In the genomic region with DNA sequence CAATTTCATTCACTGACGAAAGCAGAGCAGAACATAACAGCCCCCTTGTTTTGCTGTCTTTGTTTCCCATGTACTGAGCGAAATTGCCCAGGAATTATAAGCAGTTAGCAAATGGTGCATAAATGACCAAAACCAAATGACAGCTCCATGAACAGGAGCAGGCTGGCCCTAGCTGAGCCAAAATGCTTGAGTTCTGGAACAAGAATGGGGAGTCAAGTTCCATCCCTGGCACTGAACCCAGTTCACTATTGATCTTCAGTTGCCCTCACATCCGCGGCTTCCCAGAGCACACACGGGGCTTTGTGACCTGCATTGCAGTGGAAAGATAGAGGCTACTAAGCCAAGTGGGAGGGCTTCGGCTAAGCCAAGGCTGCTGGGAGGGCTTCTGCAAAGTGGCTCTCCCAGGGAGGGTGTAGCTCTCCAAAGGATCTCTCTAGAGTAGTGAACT, we compare ENCODE assay signal across 9 mouse cellular contexts. TPM values are rescaled to one million over a fixed set of nuclear protein-coding genes. Genes with fewer than 3 reads are reported as not detected.
DNase-seq lines count a peak whose midpoint lies in the region; ATAC-seq and TF ChIP-seq lines count a peak whose summit lies in the region.
"Had no signal": no experiment of that assay in that cellular context is flagged by ENCODE, and none has a peak within 500 bp of the region (broad histone marks: within the 10 kb centered on the region; RNA-seq: fewer than 3 reads in every experiment).

No protein-coding gene starts in this region.

- peak; percentile 70 for ATAC-seq in lung, embryonic 16.5 days (ENCODE audit: low read depth)
- no peak for ATAC-seq in midbrain, embryonic 14.5 days (ENCODE audit: low FRiP score, low TSS enrichment)

- DNase-seq in adrenal gland, postnatal 10 days, result peak; percentile 14
- DNase-seq in adrenal gland, postnatal 36 days, result no peak
- DNase-seq in lung, adult 2 months, result no peak
- DNase-seq in heart, postnatal 14 days, result peak; percentile 7 to 18
- peak; percentile 40 for DNase-seq in midbrain, embryonic 14.5 days
- DNase-seq in spleen, postnatal 4 days (ENCODE audit: low spot score in 2 of 2), result no peak
- DNase-seq in adrenal gland, adult 2 months, result no peak

- TF ChIP-seq POLR2A in lung, adult 2 months (IDR thresholded peaks at IDR 0.05; ENCODE audit: borderline replicate concordance, extremely low read depth, low read depth, low read length), result no peak

- no peak overlapping the region for H3K4me3 ChIP-seq in lung, embryonic 16.5 days (ENCODE audit: low read length)
- H3K4me3 ChIP-seq in lung, adult 2 months (replicated peaks; ENCODE audit: extremely low read depth, low read depth, low read length), result no peak overlapping the region
- no peak overlapping the region for H3K4me3 ChIP-seq in midbrain, embryonic 14.5 days (replicated peaks; ENCODE audit: low read depth, low read length)

- 32% methylated on average over 6 of the region's 6 CpGs for WGBS in lung, embryonic 16.5 days
- 34% methylated on average over 6 of the region's 6 CpGs for WGBS in lung, adult 2 months
- WGBS in midbrain, embryonic 14.5 days, result 45% methylated on average over 6 of the region's 6 CpGs

- peak overlapping the region; percentile 91 for H3K27ac ChIP-seq in lung, embryonic 16.5 days (ENCODE audit: low read length)
- H3K27ac ChIP-seq in midbrain, embryonic 14.5 days (replicated peaks; ENCODE audit: low read depth, low read length), result no peak overlapping the region

- peaks cover 4% of the 10 kb centered on the region; the same call in 1 of the 2 replicates for H3K36me3 ChIP-seq in lung, embryonic 16.5 days (ENCODE audit: control insufficient read depth, insufficient read depth, low read length)
- H3K36me3 ChIP-seq in midbrain, embryonic 14.5 days (ENCODE audit: control insufficient read depth, insufficient read depth, low read length), result no peaks in the 10 kb centered on the region

- peaks cover 7% of the 10 kb centered on the region; the same call in 1 of the 2 replicates for H3K9me3 ChIP-seq in lung, embryonic 16.5 days (ENCODE audit: control insufficient read depth, low read length)
- 0 out of 2 replicates have a peak, but pooled peaks cover 4% of the 10 kb centered on the region for H3K9me3 ChIP-seq in midbrain, embryonic 14.5 days (ENCODE audit: control insufficient read depth, low read length)

- no peak for TF ChIP-seq CTCF in lung, adult 2 months (IDR thresholded peaks at IDR 0.05; ENCODE audit: insufficient read depth, low read length)

- no peaks in the 10 kb centered on the region for H3K27me3 ChIP-seq in lung, embryonic 16.5 days (ENCODE audit: control insufficient read depth, insufficient read depth, low read depth, low read length)
- no peaks in the 10 kb centered on the region for H3K27me3 ChIP-seq in midbrain, embryonic 14.5 days (ENCODE audit: control insufficient read depth, insufficient read depth, low read length)

- intact Hi-C loops in heart, postnatal 14 days (cut with DNase I), result loop anchor here (5.0 to 10.0 kb wide), 3 partner anchors 368 to 611 kb away; no protein-coding TSS in a partner anchor

- H3K4me1 ChIP-seq in lung, embryonic 16.5 days (replicated peaks; ENCODE audit: control insufficient read depth, insufficient read depth, low read length), result peaks cover 26% of the 10 kb centered on the region
- peaks cover 15% of the 10 kb centered on the region for H3K4me1 ChIP-seq in lung, adult 2 months (ENCODE audit: control insufficient read depth, insufficient read depth, low read length)
- no peaks in the 10 kb centered on the region for H3K4me1 ChIP-seq in midbrain, embryonic 14.5 days (ENCODE audit: control insufficient read depth, insufficient read depth, low read length)

- H3K9ac ChIP-seq in lung, embryonic 16.5 days (ENCODE audit: low read length), result no peak overlapping the region
- H3K9ac ChIP-seq in midbrain, embryonic 14.5 days (replicated peaks; ENCODE audit: low read length), result no peak overlapping the region

- no peak overlapping the region for H3K4me2 ChIP-seq in lung, embryonic 16.5 days (ENCODE audit: low read depth, low read length)
- H3K4me2 ChIP-seq in midbrain, embryonic 14.5 days (ENCODE audit: low read length), result no peak overlapping the region

RNA-seq across cellular contexts. Expression of gene Actbl2, which starts 19.1 kb away (rescaled TPM):
- total RNA-seq in adrenal gland, postnatal 10 days (2021), result not detected
- under 1 TPM in 1 of 2 experiments, not detected in 1; 0.30 TPM for total RNA-seq in adrenal gland, postnatal 36 days (2021)
- not detected in 2 replicates for polyA plus RNA-seq in lung, embryonic 16.5 days (2015; fragmentation: Nextera tagmentation; extraction: Ambion mirVana)
- polyA plus RNA-seq in lung, adult 2 months (2012; rRNA removed), result not detected in 2 replicates
- total RNA-seq in heart, postnatal 14 days (2021), result not detected
- polyA plus RNA-seq in midbrain, embryonic 14.5 days (2014; fragmentation: Nextera tagmentation; extraction: Ambion mirVana), result not detected in 2 replicates
- total RNA-seq in adrenal gland, adult 2 months (2021), result not detected
- polyA plus RNA-seq in adrenal gland, adult 2 months (2012; rRNA removed), result not detected in 2 replicates
- polyA plus RNA-seq: neural tube, embryonic 11.5 days had no signal

Comparison
In these comparisons a context has a peak if more than half of its experiments do, and no peak if none do; other contexts are left out.
1. DNase-seq: peak in adrenal gland, postnatal 10 days (single experiment), heart, postnatal 14 days (2 of 2) and midbrain, embryonic 14.5 days (single experiment); none in adrenal gland, postnatal 36 days (0 of 2), lung, adult 2 months (single experiment), spleen, postnatal 4 days (0 of 2) and adrenal gland, adult 2 months (single experiment).